Mouse (Mus musculus) MEL (cell line): Measurements from ENCODE around the gene Zdhhc16. TPM values are rescaled to one million over a fixed set of nuclear protein-coding genes. Genes with fewer than 3 reads are reported as not detected.

ENCODE experiments used
- DNase-seq: peaks from one replicate; pipeline ENCODE4 v3.0.0; 2011; ENCODE audit warnings: low read depth, low spot score
- H3K27ac ChIP-seq: 2 replicates; pipeline ENCODE4 v1.5.1; 2012; ENCODE audit warnings: low read depth, mild to moderate bottlenecking, control low read depth, low read length, moderate library complexity; ENCODE audit not compliant: control insufficient read depth
- H3K27me3 ChIP-seq, 2 experiments: fragments of 150-350 bp in 1 of 2; sonication (generic) in 1 of 2; 2 replicates each; pipeline ENCODE4 v1.6.1; 2012; ENCODE audit warnings: low read length in 2 of 2, mild to moderate bottlenecking in 2 of 2, improper control_type of control experiment in 1 of 2, moderate library complexity in 1 of 2; ENCODE audit not compliant: insufficient read depth in 2 of 2, control insufficient read depth in 1 of 2
- H3K36me3 ChIP-seq, 2 experiments: 2 replicates each; pipeline ENCODE4 v1.6.1; 2012 to 2014; ENCODE audit warnings: low read length in 2 of 2, improper control_type of control experiment in 1 of 2, inconsistent platforms in 1 of 2, mild to moderate bottlenecking in 1 of 2; ENCODE audit not compliant: insufficient read depth in 2 of 2, control insufficient read depth in 1 of 2
- H3K4me1 ChIP-seq, 2 experiments: fragments of 150-350 bp in 1 of 2; sonication (generic) in 1 of 2; 2 replicates each; pipeline ENCODE4 v1.6.1; 2012; ENCODE audit warnings: low read length in 2 of 2, improper control_type of control experiment in 1 of 2, mild to moderate bottlenecking in 1 of 2; ENCODE audit not compliant: insufficient read depth in 2 of 2, control insufficient read depth in 1 of 2
- H3K4me3 ChIP-seq, 2 experiments: fragments of 150-350 bp in 1 of 2; sonication (generic) in 1 of 2; 2 replicates each; pipeline ENCODE4 v1.5.1; 2012; ENCODE audit warnings: low read depth in 2 of 2, low read length in 2 of 2, mild to moderate bottlenecking in 2 of 2, moderate library complexity in 2 of 2, control low read depth in 1 of 2, improper control_type of control experiment in 1 of 2; ENCODE audit not compliant: control insufficient read depth in 1 of 2, insufficient read depth in 1 of 2
- H3K79me2 ChIP-seq: 2 replicates; pipeline ENCODE4 v1.6.1; 2012; ENCODE audit warnings: mild to moderate bottlenecking, low read length, moderate library complexity; ENCODE audit not compliant: control insufficient read depth, poor library complexity, insufficient read depth
- H3K9ac ChIP-seq: 2 replicates; pipeline ENCODE4 v1.6.1; 2012; ENCODE audit warnings: low read depth, mild to moderate bottlenecking, control low read depth, low read length, moderate library complexity; ENCODE audit not compliant: control insufficient read depth, poor library complexity, severe bottlenecking
- H3K9me3 ChIP-seq: fragments of 150-350 bp; sonication (generic); replicated peaks from 2 replicates; pipeline ENCODE4 v1.6.1; 2012; ENCODE audit warnings: mild to moderate bottlenecking, low read length, improper control_type of control experiment, moderate library complexity; ENCODE audit not compliant: insufficient read depth
- BHLHE40 ChIP-seq: IDR thresholded peaks from 2 replicates; pipeline ENCODE4 v1.6.1; 2012; ENCODE audit warnings: low read depth, mild to moderate bottlenecking, inconsistent platforms, low read length, improper control_type of control experiment, borderline replicate concordance
- CHD1 ChIP-seq: IDR thresholded peaks from 2 replicates; pipeline ENCODE4 v1.6.1; 2012; ENCODE audit warnings: low read depth, mild to moderate bottlenecking, inconsistent platforms, low read length, improper control_type of control experiment
- CHD2 ChIP-seq: IDR thresholded peaks from 2 replicates; pipeline ENCODE4 v1.6.1; 2011; ENCODE audit warnings: low read length, improper control_type of control experiment
- CTCF ChIP-seq, 3 experiments: IDR thresholded peaks in 2 of 3; conservative IDR thresholded peaks in 1 of 3; 2 replicates each; pipeline ENCODE4 v1.5.1; 2011 to 2012; ENCODE audit warnings: low read length in 3 of 3, low read depth in 2 of 3, mild to moderate bottlenecking in 2 of 3, improper control_type of control experiment in 1 of 3, inconsistent platforms in 1 of 3, mixed read lengths in 1 of 3, moderate library complexity in 1 of 3; ENCODE audit not compliant: control insufficient read depth in 1 of 3, insufficient read depth in 1 of 3, poor library complexity in 1 of 3, severe bottlenecking in 1 of 3
- E2F4 ChIP-seq: IDR thresholded peaks from 2 replicates; pipeline ENCODE4 v1.6.1; 2011; ENCODE audit warnings: low read depth, low read length, improper control_type of control experiment, borderline replicate concordance
- ELF1 ChIP-seq: IDR thresholded peaks from 2 replicates; pipeline ENCODE4 v1.6.1; 2014; ENCODE audit warnings: low read depth, mild to moderate bottlenecking, inconsistent platforms, low read length, improper control_type of control experiment, moderate library complexity
- EP300 ChIP-seq, 2 experiments: IDR thresholded peaks; 2 replicates each; pipeline ENCODE4 v1.6.1; 2011; ENCODE audit warnings: improper control_type of control experiment in 2 of 2, low read length in 2 of 2, low read depth in 1 of 2, mild to moderate bottlenecking in 1 of 2
- GABPA ChIP-seq: IDR thresholded peaks from 2 replicates; pipeline ENCODE4 v1.6.1; 2012; ENCODE audit warnings: low read depth, mild to moderate bottlenecking, inconsistent platforms, low read length, improper control_type of control experiment, moderate library complexity
- GATA1 ChIP-seq: IDR thresholded peaks from 2 replicates; pipeline ENCODE4 v1.6.1; 2011; ENCODE audit warnings: low read depth, low read length, improper control_type of control experiment
- HCFC1 ChIP-seq: IDR thresholded peaks from 2 replicates; pipeline ENCODE4 v1.6.1; 2012; ENCODE audit warnings: low read depth, mild to moderate bottlenecking, inconsistent platforms, low read length, improper control_type of control experiment, moderate library complexity
- JUND ChIP-seq: IDR thresholded peaks from 2 replicates; pipeline ENCODE4 v1.6.1; 2011; ENCODE audit warnings: low read depth, mild to moderate bottlenecking, improper control_type of control experiment, low read length
- KAT2A ChIP-seq: conservative IDR thresholded peaks from 2 replicates; pipeline ENCODE4 v1.6.1; 2012; ENCODE audit warnings: low read depth, low read length, improper control_type of control experiment, inconsistent platforms
- MAFK ChIP-seq: IDR thresholded peaks from 2 replicates; pipeline ENCODE4 v1.6.1; 2011; ENCODE audit warnings: low read depth, mild to moderate bottlenecking, low read length, improper control_type of control experiment, borderline replicate concordance
- MAX ChIP-seq: IDR thresholded peaks from 2 replicates; pipeline ENCODE4 v1.6.1; 2011; ENCODE audit warnings: low read length, improper control_type of control experiment
- MAZ ChIP-seq: IDR thresholded peaks from 2 replicates; pipeline ENCODE4 v1.6.1; 2012; ENCODE audit warnings: low read depth, mild to moderate bottlenecking, inconsistent platforms, low read length, improper control_type of control experiment
- MEF2A ChIP-seq: IDR thresholded peaks from 2 replicates; pipeline ENCODE4 v1.6.1; 2014; ENCODE audit warnings: low read depth, mild to moderate bottlenecking, inconsistent platforms, low read length, improper control_type of control experiment; ENCODE audit not compliant: poor library complexity, insufficient replicate concordance, severe bottlenecking; ENCODE audit errors: extremely low read depth
- MXI1 ChIP-seq: IDR thresholded peaks from 2 replicates; pipeline ENCODE4 v1.6.1; 2011; ENCODE audit warnings: mild to moderate bottlenecking, low read depth, low read length, improper control_type of control experiment
- MYB ChIP-seq: IDR thresholded peaks from 2 replicates; pipeline ENCODE4 v1.6.1; 2011; ENCODE audit warnings: mild to moderate bottlenecking, low read depth, low read length, improper control_type of control experiment
- MYC ChIP-seq: IDR thresholded peaks from 2 replicates; pipeline ENCODE4 v1.6.1; 2011; ENCODE audit warnings: low read depth, mild to moderate bottlenecking, low read length, improper control_type of control experiment, moderate library complexity
- NELFE ChIP-seq: IDR thresholded peaks from 2 replicates; pipeline ENCODE4 v1.6.1; 2011; ENCODE audit warnings: low read depth, low read length, improper control_type of control experiment
- NRF1 ChIP-seq: IDR thresholded peaks from 2 replicates; pipeline ENCODE4 v1.6.1; 2014; ENCODE audit warnings: low read depth, mild to moderate bottlenecking, inconsistent platforms, low read length, improper control_type of control experiment, moderate library complexity; ENCODE audit not compliant: poor library complexity, insufficient read depth, severe bottlenecking
- POLR2A ChIP-seq, 2 experiments: IDR thresholded peaks; 2 replicates each; pipeline ENCODE4 v1.6.1; 2011 to 2012; ENCODE audit warnings: low read length in 2 of 2, mild to moderate bottlenecking in 2 of 2, control low read depth in 1 of 2, improper control_type of control experiment in 1 of 2, low read depth in 1 of 2, moderate library complexity in 1 of 2; ENCODE audit not compliant: control insufficient read depth in 1 of 2, insufficient read depth in 1 of 2, poor library complexity in 1 of 2
- POLR2AphosphoS2 ChIP-seq: IDR thresholded peaks from 2 replicates; pipeline ENCODE4 v1.6.1; 2011; ENCODE audit warnings: low read length, improper control_type of control experiment
- RAD21 ChIP-seq: IDR thresholded peaks from 2 replicates; pipeline ENCODE4 v1.6.1; 2011; ENCODE audit warnings: mild to moderate bottlenecking, low read depth, low read length, improper control_type of control experiment
- RCOR1 ChIP-seq: IDR thresholded peaks from 2 replicates; pipeline ENCODE4 v1.6.1; 2012; ENCODE audit warnings: low read depth, mild to moderate bottlenecking, inconsistent platforms, low read length, improper control_type of control experiment
- SIN3A ChIP-seq: IDR thresholded peaks from 2 replicates; pipeline ENCODE4 v1.6.1; 2012; ENCODE audit warnings: low read length, improper control_type of control experiment, inconsistent platforms
- SMC3 ChIP-seq: IDR thresholded peaks from 2 replicates; pipeline ENCODE4 v1.6.1; 2011; ENCODE audit warnings: low read depth, low read length, improper control_type of control experiment
- TAL1 ChIP-seq: IDR thresholded peaks from 2 replicates; pipeline ENCODE4 v1.6.1; 2012; ENCODE audit warnings: mild to moderate bottlenecking, inconsistent platforms, low read length, moderate library complexity, mixed read lengths
- TBP ChIP-seq: IDR thresholded peaks from 2 replicates; pipeline ENCODE4 v1.8.0; 2011; ENCODE audit warnings: low read depth, low read length, improper control_type of control experiment
- TCF12 ChIP-seq: IDR thresholded peaks from 2 replicates; pipeline ENCODE4 v1.6.1; 2014; ENCODE audit warnings: low read depth, mild to moderate bottlenecking, inconsistent platforms, low read length, improper control_type of control experiment, moderate library complexity
- USF1 ChIP-seq: IDR thresholded peaks from 2 replicates; pipeline ENCODE4 v1.6.1; 2014; ENCODE audit warnings: low read depth, mild to moderate bottlenecking, inconsistent platforms, low read length, improper control_type of control experiment, moderate library complexity
- USF2 ChIP-seq, 2 experiments: IDR thresholded peaks; 2 replicates each; pipeline ENCODE4 v1.6.1; 2011 to 2012; ENCODE audit warnings: improper control_type of control experiment in 2 of 2, low read length in 2 of 2, borderline replicate concordance in 1 of 2, inconsistent platforms in 1 of 2, low read depth in 1 of 2, mild to moderate bottlenecking in 1 of 2; ENCODE audit not compliant: insufficient read depth in 1 of 2
- ZC3H11A ChIP-seq: IDR thresholded peaks from 2 replicates; pipeline ENCODE4 v1.6.1; 2012; ENCODE audit warnings: low read depth, mild to moderate bottlenecking, inconsistent platforms, low read length, improper control_type of control experiment
- ZKSCAN1 ChIP-seq: IDR thresholded peaks from 2 replicates; pipeline ENCODE4 v1.6.1; 2012; ENCODE audit warnings: low read depth, mild to moderate bottlenecking, inconsistent platforms, low read length, improper control_type of control experiment, moderate library complexity
- ZNF384 ChIP-seq: IDR thresholded peaks from 2 replicates; pipeline ENCODE4 v1.6.1; 2012; ENCODE audit warnings: low read depth, mild to moderate bottlenecking, inconsistent platforms, low read length, improper control_type of control experiment
- polyA plus RNA-seq, 2 experiments: library from polyadenylated mRNA; stranded (reverse) in 1 of 2; unstranded in 1 of 2; fragments of >175 nt in 1 of 2; fragments of >200 nt in 1 of 2; gene quantifications; 2 replicates each; pipeline versions ENCODE4 v1.2.1 to v1.2.4; 2012; ENCODE audit warnings: low replicate concordance in 2 of 2, low read depth in 1 of 2; ENCODE audit not compliant: insufficient read length in 2 of 2, insufficient read depth in 1 of 2, missing spikeins in 1 of 2
- total RNA-seq: library from RNA; depleted of rRNA; stranded (reverse); fragments of 300-350 nt; gene quantifications from 2 replicates; pipeline ENCODE4 v1.2.3, GENCODE M21; 2012

The Zdhhc16 gene
- total and polyA plus RNA-seq, 3 experiments: 99.2 to 128 TPM; not detected in 1

- peak within 1 kb of the TSS; percentile 86 to 93 for H3K4me3 ChIP-seq
- H3K27me3 ChIP-seq: no peaks in the 10 kb centered on the region
- peak within 1 kb of the TSS; percentile 49 for H3K27ac ChIP-seq
- no peaks in the 10 kb centered on the region for H3K9me3 ChIP-seq
- DNase-seq: peak; percentile 100
- H3K36me3 ChIP-seq: peaks cover 0 to 10% of the 10 kb centered on the region in 2 experiments; a peak in 2 of 4 replicates
- peak within 1 kb of the TSS; percentile 94 for H3K9ac ChIP-seq
- peaks cover 0 to 5% of the 10 kb centered on the region in 2 experiments; a peak in 1 of 4 replicates for H3K4me1 ChIP-seq
- H3K79me2 ChIP-seq: peaks cover 26% of the 10 kb centered on the region
- TF ChIP-seq SIN3A (peak; percentile 82), POLR2AphosphoS2 (peak; percentile 90), HCFC1 (peak; percentile 80), MYC (0 out of 2 replicates have a peak, but pooled peaks have one; percentile 39), POLR2A (IDR thresholded peaks at IDR 0.05; ENCODE audit: control insufficient read depth in 1 of 2, insufficient read depth in 1 of 2, low read depth in 1 of 2, low read length in 2 of 2, poor library complexity in 1 of 2) (peak; percentile 95 to 96), EP300 (IDR thresholded peaks at IDR 0.05; ENCODE audit: low read depth in 1 of 2, low read length in 2 of 2) (no peak), ZC3H11A (no peak), MXI1 (peak; percentile 61; the same call in 1 of the 2 replicates), MAFK (no peak), NRF1 (peak; percentile 86), CTCF (IDR thresholded peaks at IDR 0.05 in 2 of 3, conservative IDR thresholded peaks at IDR 0.05 in 1 of 3; ENCODE audit: control insufficient read depth in 1 of 3, insufficient read depth in 1 of 3, low read depth in 2 of 3, low read length in 3 of 3, poor library complexity in 1 of 3, severe bottlenecking in 1 of 3) (0 out of 6 replicates have a peak, but pooled peaks of 1 of the 3 experiments have one; percentile 3), BHLHE40 (peak; percentile 92), ZNF384 (no peak), ZKSCAN1 (no peak), RAD21 (no peak), RCOR1 (0 out of 2 replicates have a peak, but pooled peaks have one; percentile 9), GABPA (no peak), E2F4 (0 out of 2 replicates have a peak, but pooled peaks have one; percentile 71), MAZ (0 out of 2 replicates have a peak, but pooled peaks have one; percentile 75), USF1 (peak; percentile 97), MYB (no peak), NELFE (peak; percentile 94), ELF1 (peak; percentile 60; the same call in 1 of the 2 replicates), TAL1 (no peak), MAX (peak; percentile 99), CHD1 (no peak), SMC3 (no peak), JUND (no peak), GATA1 (no peak), MEF2A (0 out of 2 replicates have a peak, but pooled peaks have one; percentile 19), CHD2 (no peak), TCF12 (peak; percentile 61; the same call in 1 of the 2 replicates), TBP (peak; percentile 72), USF2 (IDR thresholded peaks at IDR 0.05; ENCODE audit: borderline replicate concordance in 1 of 2, insufficient read depth in 1 of 2, low read depth in 1 of 2, low read length in 2 of 2) (peak; percentile 82 to 95), KAT2A (no peak; the same call in 1 of the 2 replicates)
Observed at GRCm38 (mm10) chr19:41980819-41981594, 47.7 kb downstream of the Zdhhc16 start, which contains the start of gene Mms19. TSS of gene Mms19 (minus strand) at chr19:41981157.
